Comparison of ENCODE assay signal across 16 mouse cellular contexts in the genomic region with DNA sequence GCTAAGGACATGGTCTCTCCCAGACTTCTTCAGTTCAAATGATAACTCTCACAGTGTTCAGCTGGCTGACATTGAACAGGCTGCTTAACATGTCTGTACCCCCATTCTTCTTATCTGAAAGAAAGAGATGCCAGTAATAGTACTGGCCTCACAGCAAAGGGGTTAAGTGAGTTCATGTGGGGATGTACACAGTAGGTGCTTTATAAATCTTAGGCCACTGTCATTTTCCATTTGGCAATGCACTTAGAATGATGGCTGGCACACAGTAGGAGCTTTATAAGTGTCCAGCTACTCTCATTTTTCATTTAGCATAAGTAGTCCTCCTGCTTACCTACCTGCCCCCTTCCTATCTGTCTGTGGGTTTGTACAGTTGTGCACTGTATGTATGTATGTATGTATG.
"Had no signal": no experiment of that assay in that cellular context is flagged by ENCODE, and none has a peak within 500 bp of the region (broad histone marks: within the 10 kb centered on the region; RNA-seq: fewer than 3 reads in every experiment).

No protein-coding gene starts in this region.

- H3K27ac ChIP-seq: neural tube, embryonic 13.5 days; neural tube, embryonic 15.5 days; stomach, embryonic 15.5 days; stomach, postnatal 0 days had no signal

- H3K9ac ChIP-seq: neural tube, embryonic 13.5 days; neural tube, embryonic 15.5 days; stomach, embryonic 15.5 days had no signal

- H3K4me3 ChIP-seq: neural tube, embryonic 13.5 days; neural tube, embryonic 15.5 days; stomach, embryonic 15.5 days had no signal

- DNase-seq: retina, postnatal 1 day; right cerebral cortex, adult 18-20 months; right cerebral cortex, postnatal 14 days; right cerebral cortex, postnatal 25 days; right cerebral cortex, postnatal 4 days; spleen, adult 18-20 months; thymus, adult 18-20 months; thymus, adult 2 months; thymus, postnatal 14 days; thymus, postnatal 25 days; thymus, postnatal 36 days; thymus, postnatal 4 days had no signal

- H3K4me2 ChIP-seq: neural tube, embryonic 13.5 days; neural tube, embryonic 15.5 days; stomach, embryonic 15.5 days had no signal

- H3K4me1 ChIP-seq: neural tube, embryonic 15.5 days; stomach, embryonic 15.5 days had no signal

- H3K27me3 ChIP-seq: neural tube, embryonic 15.5 days; stomach, embryonic 15.5 days had no signal

- H3K9me3 ChIP-seq: neural tube, embryonic 13.5 days; neural tube, embryonic 15.5 days; stomach, embryonic 15.5 days had no signal

- H3K36me3 ChIP-seq: neural tube, embryonic 13.5 days; neural tube, embryonic 15.5 days; stomach, embryonic 15.5 days had no signal
